Mouse (Mus musculus) kidney, adult 2 months (tissue): ENCODE data around the gene Gm21860. TPM values are rescaled to one million over a fixed set of nuclear protein-coding genes. Genes with fewer than 3 reads are reported as not detected.
"Not testable (repeated sequence)": the region's sequence is repeated elsewhere in the genome, so short reads cannot be mapped to it uniquely, and the experiment has no call there.

Experiments used
- DNase-seq: peaks from one replicate; pipeline ENCODE4 v3.0.0; 2021
- H3K27ac ChIP-seq: fragments of 200-500 bp; 2 replicates; pipeline ENCODE4 v1.5.1; 2012; ENCODE audit warnings: low read depth, low read length, control low read depth, inconsistent platforms; ENCODE audit not compliant: insufficient read depth
- H3K27me3 ChIP-seq: fragments of 200-500 bp; replicated peaks from 2 replicates; pipeline ENCODE4 v1.6.1; 2012; ENCODE audit warnings: mild to moderate bottlenecking, moderate library complexity, low read length, inconsistent platforms; ENCODE audit not compliant: control insufficient read depth, insufficient read depth
- H3K36me3 ChIP-seq: fragments of 200-500 bp; 2 replicates; pipeline ENCODE4 v1.6.1; 2012; ENCODE audit warnings: mild to moderate bottlenecking, moderate library complexity, low read length, inconsistent platforms; ENCODE audit not compliant: control insufficient read depth, insufficient read depth
- H3K4me1 ChIP-seq: fragments of 200-500 bp; 2 replicates; pipeline ENCODE4 v1.6.1; 2011; ENCODE audit warnings: low read length; ENCODE audit not compliant: control insufficient read depth, insufficient read depth
- H3K4me3 ChIP-seq: fragments of 200-500 bp; 2 replicates; pipeline ENCODE4 v1.5.1; 2011; ENCODE audit warnings: mild to moderate bottlenecking, low read depth, low read length, control low read depth; ENCODE audit not compliant: insufficient read depth
- WGBS: fragments of 180-500 bp; shearing (Covaris S2); methylation state at CpG from one replicate; pipeline ENCODE4 v1.1.7; 2018; 5-methylcytosine and 5-hydroxymethylcytosine counted together
- polyA plus RNA-seq: library from polyadenylated mRNA; depleted of rRNA; stranded (reverse); fragments of >200 nt; gene quantifications from 2 replicates; pipeline ENCODE4 v1.2.3, GENCODE M21; 2012

The Gm21860 gene
- polyA plus RNA-seq, 1 experiment: not detected

DNA sequence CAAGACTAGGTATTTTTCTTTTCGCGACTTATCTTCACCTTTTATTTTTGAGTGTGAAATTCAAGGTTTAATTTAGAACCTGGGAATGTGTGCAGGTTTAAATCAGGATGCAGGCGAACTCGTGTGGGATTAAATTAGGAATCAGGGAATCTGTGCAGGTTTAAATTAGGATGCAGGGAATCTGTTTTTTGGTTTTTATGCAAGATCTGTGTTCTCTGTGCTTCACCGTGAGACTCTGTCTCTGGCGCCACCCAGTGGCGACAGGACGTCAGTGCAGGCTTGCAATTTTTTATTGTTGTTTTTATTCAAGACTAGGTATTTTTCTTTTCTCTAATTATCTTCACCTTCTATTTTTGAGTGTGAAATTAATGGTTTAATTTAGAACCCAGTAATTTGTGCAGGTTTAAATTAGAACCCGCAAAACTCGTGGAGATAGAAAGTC lies 22.5 kb downstream of the Gm21860 start:
- not testable (repeated sequence) for H3K36me3 ChIP-seq, H3K4me1 ChIP-seq, H3K27ac ChIP-seq, H3K27me3 ChIP-seq, H3K4me3 ChIP-seq
- WGBS: 59% methylated on average over 10 of the region's 10 CpGs
- DNase-seq: peak; percentile 48

DNA sequence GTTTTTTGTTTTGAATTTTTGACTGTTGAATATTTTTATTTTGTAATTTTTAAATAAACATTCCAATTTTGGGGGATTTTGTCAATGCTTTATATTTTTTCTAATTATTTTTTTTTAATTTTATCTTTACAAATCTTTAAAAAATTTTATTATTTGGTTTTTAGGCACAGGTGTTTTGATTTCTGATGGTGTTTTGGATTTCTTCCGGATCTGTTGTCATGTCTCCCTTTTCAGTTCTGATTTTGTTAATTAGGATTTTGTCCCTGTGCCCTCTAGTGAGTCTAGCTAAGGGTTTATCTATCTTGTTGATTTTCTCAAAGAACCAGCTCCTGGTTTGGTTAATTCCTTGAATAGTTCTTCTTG lies 23.0 kb downstream of the Gm21860 start:
- not testable (repeated sequence) for H3K4me3 ChIP-seq, DNase-seq, H3K36me3 ChIP-seq, H3K27me3 ChIP-seq, H3K4me1 ChIP-seq, H3K27ac ChIP-seq
- 71% methylated on average over 1 of the region's 1 CpGs for WGBS

DNA sequence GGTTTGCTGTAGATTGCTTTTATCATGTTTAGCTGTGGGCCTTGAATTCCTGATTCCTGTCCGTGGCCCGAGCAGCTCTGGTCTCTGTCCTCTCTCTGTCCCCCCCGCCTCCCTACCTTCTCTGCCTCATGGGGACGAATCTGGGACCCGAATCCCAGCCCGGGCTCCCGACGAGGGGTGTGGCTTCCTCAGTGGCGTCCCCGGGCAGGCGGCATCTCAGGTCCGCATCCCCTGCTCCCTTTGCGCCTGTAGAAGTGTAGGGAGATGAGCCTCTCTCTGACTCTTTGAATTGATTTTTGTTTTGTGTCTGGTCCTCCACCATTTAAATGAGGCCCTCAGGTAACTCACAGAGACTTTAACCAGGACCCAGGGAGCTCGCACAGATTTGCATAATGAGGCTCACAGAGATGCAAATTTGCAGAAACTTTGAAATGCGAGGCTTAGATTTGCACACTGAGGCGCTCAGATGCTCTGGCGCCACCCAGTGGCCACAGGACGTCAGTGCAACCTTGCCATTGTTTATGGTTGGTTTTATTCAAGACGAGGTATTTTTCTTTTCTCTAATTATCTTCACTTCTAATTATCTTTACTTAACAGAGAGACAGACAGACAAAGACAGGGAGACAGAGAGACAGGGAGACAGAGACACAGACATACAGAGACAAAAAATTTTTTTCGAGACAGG lies 23.6 kb downstream of the Gm21860 start:
- not testable (repeated sequence) for H3K4me1 ChIP-seq, H3K36me3 ChIP-seq, DNase-seq, H3K27me3 ChIP-seq, H3K4me3 ChIP-seq, H3K27ac ChIP-seq
- WGBS: 72% methylated on average over 20 of the region's 20 CpGs

DNA sequence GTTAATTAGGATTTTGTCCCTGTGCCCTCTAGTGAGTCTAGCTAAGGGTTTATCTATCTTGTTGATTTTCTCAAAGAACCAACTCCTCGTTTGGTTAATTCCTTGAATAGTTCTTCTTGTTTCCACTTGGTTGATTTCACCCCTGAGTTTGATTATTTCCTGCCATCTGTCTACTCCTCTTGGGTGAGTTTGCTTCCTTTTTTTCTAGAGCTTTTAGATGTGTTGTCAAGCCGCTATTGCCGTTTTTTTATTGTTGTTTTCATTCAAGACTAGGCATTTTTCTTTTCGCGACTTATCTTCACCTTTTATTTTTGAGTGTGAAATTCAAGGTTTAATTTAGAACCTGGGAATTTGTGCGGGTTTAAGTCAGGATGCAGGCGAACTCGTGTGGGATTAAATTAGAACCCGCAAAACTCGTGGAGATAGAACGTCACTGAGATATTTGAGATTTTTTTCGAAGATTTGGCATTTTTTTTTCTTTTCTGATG lies 24.8 kb downstream of the Gm21860 start:
- H3K4me1 ChIP-seq: not testable (repeated sequence)
- WGBS: 63% methylated on average over 12 of the region's 12 CpGs

DNA sequence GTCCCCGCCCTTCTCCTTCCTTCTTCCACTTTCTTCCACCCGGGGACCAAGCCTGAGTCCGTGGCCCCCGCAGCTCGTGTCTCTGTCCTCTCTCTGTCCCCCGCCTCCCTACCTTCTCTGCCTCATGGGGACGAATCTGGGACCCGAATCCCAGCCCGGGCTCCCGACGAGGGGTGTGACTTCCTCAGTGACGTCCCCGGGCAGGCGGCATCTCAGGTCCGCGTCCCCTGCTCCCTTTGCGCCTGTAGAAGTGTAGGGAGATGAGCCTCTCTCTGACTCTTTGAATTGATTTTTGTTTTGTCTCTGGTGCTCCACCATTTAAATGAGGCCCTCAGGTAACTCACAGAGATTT lies 25.7 kb downstream of the Gm21860 start:
- H3K27me3 ChIP-seq, DNase-seq, H3K4me3 ChIP-seq, H3K27ac ChIP-seq, H3K4me1 ChIP-seq, H3K36me3 ChIP-seq: not testable (repeated sequence)
- WGBS: 88% methylated on average over 17 of the region's 17 CpGs

More for the DNA sequence above, 24.8 kb downstream of the Gm21860 start:
- H3K27ac ChIP-seq, DNase-seq, H3K36me3 ChIP-seq, H3K4me3 ChIP-seq, H3K27me3 ChIP-seq: not testable (repeated sequence)

DNA sequence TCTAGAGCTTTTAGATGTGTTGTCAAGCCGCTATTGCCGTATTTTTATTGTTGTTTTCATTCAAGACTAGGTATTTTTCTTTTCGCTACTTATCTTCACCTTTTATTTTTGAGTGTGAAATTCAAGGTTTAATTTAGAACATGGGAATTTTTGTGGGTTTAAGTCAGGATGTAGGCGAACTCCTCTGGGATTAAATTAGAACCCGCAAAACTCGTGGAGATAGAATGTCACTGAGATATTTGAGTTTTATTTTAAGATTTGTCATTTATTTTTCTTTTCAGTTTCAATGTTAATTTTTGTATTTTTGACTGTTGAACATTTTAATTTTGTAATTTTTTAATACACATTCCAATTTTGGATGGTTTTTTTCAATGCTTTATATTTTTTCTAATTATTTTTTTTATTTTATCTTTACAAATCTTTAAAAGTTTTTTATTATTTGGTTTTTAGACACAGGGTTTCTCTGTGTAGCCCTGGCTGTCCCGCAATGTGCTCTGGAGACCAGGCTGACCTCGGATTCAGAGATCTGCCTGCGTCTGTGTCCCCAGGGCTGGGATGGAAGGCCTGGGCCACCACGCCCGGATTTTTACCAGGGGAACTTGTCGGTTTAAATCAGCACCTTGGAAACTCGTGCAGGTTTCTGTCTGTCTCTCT lies 26.2 kb downstream of the Gm21860 start:
- not testable (repeated sequence) for H3K4me1 ChIP-seq, H3K36me3 ChIP-seq, H3K27me3 ChIP-seq, H3K27ac ChIP-seq, DNase-seq, H3K4me3 ChIP-seq
- WGBS: 81% methylated on average over 13 of the region's 13 CpGs

DNA sequence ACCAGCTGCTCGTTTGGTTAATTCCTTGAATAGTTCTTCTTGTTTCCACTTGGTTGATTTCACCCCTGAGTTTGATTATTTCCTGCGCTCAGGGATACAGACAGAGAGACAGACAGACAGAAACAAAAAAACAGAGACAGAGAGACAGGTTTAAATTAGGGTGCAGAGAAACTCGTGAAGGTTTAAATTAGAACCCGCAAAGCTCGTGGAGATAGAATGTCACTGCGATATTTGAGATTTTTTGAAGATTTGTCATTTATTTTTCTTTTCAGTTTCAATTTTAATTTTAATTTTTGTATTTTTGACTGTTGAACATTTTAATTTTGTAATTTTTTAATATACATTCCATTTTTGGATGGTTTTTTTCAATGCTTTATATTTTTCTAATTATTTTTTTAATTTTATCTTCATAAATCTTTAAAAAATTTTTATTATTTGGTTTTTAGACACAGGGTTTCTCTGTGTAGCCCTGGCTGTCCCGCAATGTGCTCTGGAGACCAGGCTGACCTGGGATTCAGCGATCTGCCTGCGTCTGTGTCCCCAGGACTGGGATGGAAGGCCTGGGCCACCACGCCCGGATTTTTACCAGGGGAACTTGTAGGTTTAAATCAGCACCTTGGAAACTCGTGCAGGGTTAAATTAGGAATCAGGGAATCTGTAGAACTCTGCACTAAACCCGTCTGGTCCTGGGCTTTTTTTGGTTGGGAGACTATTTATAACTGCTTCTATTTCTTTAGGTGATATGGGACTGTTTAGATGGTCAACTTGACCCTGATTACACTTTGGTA lies 27.3 kb downstream of the Gm21860 start:
- not testable (repeated sequence) for H3K27me3 ChIP-seq, H3K4me3 ChIP-seq, H3K36me3 ChIP-seq, DNase-seq, H3K4me1 ChIP-seq, H3K27ac ChIP-seq
- WGBS: 79% methylated on average over 13 of the region's 13 CpGs

DNA sequence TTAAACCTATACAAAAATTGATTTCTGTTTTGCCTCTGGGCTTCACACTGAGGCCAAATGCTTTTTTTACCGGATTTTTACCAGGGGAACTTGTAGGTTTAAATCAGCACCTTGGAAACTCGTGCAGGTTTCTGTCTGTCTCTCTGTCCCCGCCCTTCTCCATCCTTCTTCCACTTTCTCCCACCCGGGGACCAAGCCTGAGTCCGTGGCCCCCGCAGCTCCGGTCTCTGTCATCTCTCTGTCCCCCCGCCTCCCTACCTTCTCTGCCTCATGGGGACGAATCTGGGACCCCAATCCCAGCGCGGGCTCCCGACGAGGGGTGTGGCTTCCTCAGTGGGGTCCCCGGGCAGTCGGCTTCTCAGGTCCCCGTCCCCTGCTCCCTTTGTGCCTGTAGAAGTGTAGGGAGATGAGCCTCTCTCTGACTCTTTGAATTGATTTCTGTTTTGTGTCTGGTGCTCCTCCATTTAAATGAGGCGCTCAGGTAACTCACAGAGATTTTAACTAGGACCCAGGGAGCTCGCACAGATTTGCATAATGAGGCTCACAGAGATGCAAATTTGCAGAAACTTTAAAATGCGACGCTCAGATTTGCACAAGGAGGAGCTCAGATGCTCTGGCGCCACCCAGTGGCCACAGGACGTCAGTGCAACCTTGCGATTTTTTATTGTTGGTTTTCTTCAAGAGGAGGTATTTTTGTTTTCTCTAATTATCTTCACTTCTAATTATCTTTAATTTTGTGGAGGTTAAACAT lies 28.7 kb downstream of the Gm21860 start:
- DNase-seq, H3K4me3 ChIP-seq, H3K36me3 ChIP-seq, H3K4me1 ChIP-seq, H3K27me3 ChIP-seq, H3K27ac ChIP-seq: not testable (repeated sequence)
- 87% methylated on average over 23 of the region's 23 CpGs for WGBS

DNA sequence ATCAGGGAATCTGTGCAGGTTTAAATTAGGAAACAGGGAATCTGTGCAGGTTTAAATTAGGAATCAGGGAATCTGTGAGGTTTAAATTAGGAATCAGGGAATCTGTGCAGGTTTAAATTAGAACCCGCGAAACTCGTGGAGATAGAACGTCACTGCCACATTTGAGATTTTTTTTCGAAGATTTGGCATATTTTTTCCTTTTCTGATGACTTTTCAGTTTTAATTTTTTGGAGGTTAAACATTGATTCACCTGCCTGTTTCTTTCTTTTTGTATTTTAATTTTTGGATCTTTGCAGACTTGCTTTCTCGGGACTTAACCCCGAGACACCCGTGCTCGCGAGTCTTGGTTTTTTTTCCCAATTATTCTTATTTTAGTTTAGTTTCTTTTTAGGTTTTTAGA lies 29.5 kb downstream of the Gm21860 start:
- DNase-seq, H3K4me1 ChIP-seq, H3K4me3 ChIP-seq, H3K27ac ChIP-seq, H3K36me3 ChIP-seq, H3K27me3 ChIP-seq: not testable (repeated sequence)
- 87% methylated on average over 10 of the region's 10 CpGs for WGBS

DNA sequence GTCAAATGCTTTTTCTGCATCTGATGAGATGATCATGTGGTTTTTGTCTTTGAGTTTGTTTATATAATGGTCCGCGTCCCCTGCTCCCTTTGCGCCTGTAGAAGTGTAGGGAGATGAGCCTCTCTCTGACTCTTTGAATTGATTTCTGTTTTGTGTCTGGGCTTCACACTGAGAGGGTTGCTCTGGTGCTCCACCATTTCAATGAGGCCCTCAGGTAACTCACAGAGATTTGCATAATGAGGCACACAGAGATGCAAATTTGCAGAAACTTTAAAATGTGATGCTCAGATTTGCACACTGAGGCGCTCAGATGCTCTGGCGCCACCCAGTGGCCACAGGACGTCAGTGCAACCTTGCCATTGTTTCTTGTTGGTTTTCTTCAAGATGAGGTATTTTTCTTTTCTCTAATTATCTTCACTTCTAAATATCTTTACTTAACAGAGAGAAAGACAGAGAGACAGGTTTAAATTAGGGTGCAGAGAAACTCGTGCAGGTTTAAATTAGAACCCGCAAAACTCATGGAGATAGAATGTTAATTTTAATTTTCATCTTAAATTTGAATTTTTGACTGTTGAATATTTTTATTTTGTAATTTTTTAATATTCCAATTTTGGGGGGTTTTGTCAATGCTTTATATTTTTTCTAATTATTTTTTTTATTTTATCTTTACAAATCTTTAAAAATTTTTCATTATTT lies 30.5 kb downstream of the Gm21860 start:
- H3K36me3 ChIP-seq, H3K27me3 ChIP-seq, H3K4me3 ChIP-seq, H3K27ac ChIP-seq, H3K4me1 ChIP-seq: not testable (repeated sequence)
- WGBS: 66% methylated on average over 8 of the region's 8 CpGs
- DNase-seq: peak; percentile 32
